Mouse (Mus musculus) retina, postnatal 7 days (tissue): Measurements from ENCODE around the gene Btbd3.
A peak's percentile ranks its signal among the peaks of the same experiment; 100 is the strongest.

Experiments used
- DNase-seq: peaks from one replicate; pipeline ENCODE4 v3.0.0-alpha.2; 2012; ENCODE audit warnings: low read depth, low spot score

Gene Btbd3

DNA sequence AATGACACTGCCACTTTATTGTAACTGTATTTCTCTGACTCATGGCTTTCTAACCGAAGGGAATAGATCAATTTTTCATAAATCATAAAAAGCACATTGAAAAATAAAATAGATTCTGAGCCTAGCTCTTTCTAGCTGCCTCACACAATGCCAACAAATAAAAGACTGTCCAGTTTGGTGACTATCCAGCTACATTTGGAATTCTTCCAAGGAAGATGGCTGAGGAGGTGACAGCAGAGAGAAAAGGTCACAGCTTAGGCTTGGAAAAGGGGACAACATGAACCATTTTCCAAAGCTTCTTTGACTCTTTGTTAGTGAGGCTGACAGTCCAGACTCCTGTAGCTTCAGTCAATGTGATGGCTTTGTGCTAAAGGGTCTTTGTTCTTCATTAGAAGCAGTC lies 132.2 kb downstream of the Btbd3 start:
- no peak for DNase-seq

DNA sequence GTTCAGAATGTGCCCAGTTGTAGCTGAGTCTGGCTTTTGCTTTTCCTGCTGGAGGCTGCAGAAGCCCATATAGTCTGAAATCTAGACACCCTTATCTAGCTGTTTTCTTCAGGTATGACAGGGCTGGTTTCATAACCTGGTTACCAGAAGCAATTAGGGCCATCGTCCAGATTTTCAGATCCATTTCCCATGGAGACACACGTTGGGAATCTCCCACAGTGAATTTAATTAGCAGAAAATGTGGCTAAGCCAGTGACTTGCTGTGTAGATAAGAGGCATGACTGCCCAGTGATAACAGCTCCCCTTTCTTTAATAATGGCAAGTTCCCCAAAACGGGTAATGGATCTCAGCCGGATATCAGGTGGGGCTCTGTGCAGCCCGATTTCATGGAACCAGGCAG lies 146.7 kb downstream of the Btbd3 start:
- DNase-seq = no peak

DNA sequence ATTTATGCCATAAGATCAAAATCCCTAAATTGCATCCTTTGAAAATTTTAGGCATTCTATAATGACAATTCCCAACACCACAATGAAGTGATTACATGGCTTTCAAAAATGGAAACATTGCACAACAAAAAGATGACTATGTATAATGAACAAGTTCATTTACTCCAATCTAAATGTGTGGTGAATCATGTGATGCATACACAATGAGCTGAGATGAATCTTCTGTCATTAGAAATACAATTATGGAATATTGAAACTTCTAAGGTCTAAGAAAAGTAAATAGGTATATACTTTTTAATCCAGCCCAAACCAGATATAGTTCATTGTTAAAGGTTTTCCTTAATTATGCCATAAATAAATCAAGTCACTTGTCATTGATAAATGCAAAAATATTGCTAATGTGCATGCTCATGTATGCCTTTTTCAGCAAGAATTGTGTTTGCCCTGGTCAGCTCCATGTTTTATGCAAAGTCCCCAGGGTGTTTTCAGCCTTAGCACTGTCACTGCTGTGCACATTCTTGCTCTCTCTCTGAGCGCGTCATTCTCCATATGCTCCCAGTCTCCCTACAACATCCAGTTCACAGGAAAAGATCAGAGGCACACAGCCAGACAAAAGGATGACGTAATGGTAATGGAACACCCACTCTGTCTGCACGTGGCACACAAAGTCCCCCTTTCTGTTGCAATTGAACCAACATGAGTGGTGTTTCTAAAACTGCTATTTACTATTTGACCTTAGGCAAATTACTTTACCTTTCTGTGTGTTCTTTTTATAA lies 149.6 kb downstream of the Btbd3 start:
- DNase-seq = peak; percentile 1

DNA sequence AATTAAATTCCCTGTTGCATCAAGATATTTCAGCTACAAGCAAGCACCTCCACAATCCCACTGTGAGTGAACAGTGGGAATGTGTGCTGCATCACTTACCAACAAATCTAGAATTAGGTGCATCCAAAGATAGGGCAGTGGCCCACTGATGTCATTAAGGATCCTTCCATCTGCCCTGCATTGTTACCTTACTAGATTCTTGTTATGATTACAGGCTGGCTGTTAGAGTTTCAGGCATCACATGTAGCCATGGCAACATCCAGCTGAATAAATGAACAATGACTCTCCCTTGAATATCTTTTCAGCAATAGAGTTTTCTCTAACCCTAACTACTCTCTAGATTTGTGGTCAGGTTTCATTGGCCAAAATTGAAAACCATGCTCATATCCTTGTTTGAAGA lies 150.3 kb downstream of the Btbd3 start:
- no peak for DNase-seq

DNA sequence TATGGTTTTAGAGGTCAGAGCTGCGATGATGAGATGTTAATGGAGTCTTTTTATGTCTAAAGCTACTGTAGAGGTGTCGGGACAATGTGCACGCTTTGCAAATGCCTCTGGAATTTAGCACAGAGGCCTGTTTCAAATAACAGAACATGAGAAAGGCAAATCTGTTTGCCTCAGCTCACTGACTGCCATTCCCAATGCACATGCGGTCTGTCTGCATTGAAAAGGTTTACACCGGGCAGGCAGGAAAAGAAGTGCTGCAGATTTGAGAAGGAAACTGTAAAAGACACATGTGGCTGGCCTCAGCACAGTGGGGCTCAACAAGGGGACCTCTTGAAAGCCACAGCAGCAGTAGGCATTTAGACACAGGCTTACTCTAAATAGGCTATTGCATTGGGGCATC lies 156.2 kb downstream of the Btbd3 start:
- no peak for DNase-seq

DNA sequence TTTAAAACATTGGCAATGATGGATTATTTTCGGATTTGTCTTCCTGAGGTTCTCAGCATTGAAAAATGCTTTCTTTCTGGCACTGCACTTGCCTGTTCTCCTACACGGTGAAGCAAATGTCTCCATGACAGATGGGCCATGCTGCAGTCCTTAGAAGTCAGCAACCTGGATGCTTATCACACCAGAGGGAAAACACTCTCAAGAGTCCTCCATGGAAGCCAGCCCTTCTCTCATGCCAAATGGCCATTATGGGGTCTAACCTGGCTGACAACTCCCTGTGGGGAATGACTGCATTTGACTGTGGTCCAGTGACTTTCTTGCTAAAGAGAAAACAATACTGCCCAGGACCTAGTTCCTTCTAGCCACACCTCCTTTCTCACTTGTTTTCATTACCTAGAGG lies 166.0 kb downstream of the Btbd3 start:
- no peak for DNase-seq

DNA sequence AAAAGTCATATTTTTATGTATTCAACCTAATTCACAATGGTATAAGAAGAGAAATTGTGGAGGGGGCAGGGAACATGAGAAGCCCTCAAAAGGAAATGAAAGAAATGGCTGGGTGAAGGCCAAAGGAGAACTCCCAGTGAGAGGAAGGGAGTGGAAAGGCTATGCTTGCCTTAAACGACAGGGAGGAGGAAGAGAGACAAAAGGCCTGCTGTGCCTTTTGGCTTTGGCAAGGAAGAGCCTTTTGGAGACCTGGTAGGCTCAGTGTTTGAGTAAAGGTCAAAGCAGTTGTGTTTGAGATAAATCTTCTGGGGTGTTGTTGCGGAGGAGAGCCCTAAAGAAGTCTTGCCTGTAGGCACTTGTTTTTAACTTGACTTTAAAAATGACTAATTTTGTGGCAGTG lies 175.6 kb downstream of the Btbd3 start:
- no peak for DNase-seq

DNA sequence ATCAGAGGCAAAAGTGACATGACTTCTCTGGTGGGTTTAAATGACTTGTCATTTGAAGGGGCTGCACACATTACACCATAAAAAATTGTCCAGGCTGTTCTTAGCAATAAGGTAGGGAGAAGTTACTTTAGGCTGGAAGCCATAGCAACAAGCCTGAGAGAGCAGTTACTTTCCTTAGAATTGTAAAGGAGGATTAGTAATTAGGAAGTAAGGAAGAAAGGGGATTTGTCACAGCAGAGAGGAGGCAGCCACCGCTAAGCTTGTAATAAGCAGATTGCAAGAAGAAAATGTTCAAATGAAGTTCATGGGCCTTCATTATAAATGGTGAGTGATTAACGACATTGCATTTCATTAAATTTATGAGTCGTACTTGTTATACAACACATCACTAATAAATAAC lies 190.1 kb downstream of the Btbd3 start:
- DNase-seq = no peak

DNA sequence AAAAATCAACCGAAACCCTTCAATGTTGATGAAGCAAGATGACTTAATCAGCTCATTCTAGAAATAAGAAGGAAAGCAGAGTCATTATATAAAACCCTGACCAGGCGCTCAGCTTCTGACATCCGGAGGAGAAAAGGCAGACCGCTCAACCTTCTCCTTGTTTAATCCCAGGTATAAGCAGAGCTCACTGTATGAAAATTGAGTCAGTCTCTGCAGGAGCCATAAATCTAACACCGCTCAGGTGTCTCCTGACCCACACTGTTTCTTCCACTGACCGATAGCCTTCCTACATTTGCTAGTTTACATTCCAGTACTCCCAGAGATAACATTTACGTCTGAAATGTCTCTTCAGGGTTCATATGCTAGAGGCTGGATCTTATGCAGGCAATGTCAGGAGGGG lies 190.6 kb downstream of the Btbd3 start:
- no peak for DNase-seq

DNA sequence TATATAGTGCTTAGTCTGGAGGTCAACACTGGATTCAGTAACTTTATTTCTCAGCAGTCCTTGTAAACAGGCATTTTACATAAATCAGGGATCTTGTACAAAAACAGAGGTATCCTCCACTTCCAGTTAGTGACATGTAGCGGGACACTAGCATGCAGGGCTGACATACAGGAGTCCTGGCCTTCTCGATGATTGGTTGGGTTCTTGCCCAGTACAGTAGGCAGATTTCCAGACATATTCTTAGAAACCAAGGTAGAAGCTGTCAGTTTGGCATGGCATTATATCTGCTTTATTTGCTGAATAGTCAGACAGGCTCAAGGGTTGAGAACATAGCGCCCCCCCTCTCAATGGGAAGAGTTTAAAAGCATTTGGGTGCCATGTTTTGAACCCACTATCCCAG lies 191.3 kb downstream of the Btbd3 start:
- no peak for DNase-seq

DNA sequence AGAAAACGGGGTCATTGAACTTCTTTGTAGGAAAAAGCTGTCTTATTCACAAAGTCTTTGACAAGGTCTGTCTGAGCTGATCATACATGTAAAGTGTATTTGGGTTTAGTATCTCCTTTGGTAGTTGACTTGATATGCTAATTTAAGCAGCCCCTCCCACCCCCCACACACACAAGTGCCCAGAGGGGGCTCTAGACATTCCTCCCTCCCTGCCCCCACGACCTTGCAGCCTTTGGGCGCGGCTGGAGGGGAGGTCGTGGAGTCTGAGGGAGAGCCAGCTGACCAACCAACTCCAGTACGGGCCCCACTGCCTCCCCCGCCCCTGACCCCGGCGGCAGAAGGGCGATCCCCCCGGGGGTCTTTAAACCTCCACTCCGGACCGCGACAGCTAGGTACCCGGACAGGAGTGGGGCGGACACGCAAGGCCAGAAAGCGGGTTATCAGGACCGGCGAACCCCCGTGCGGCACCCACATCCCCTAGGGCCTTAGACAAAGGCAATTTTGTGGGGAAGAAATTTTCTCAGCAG lies 211.7 kb downstream of the Btbd3 start:
- DNase-seq = no peak

DNA sequence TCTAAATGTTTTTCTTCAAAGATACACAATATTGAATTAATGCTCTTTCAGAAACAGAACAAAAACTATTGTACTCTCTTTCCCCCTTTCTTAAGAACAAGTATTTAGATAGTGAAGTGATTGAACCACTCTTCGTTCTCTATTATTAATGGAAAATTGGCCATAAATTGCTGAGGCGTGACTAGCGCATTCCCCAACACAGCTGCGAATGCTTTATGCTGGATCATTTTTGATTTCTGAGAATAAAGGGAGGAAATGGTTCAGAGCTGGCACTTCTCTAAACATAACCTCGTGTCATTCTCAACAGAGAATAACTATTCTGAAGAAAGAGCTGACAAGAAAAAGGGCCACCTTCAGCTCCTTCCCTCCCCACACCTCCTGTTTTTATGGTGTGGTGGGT lies 217.0 kb downstream of the Btbd3 start:
- no peak for DNase-seq

DNA sequence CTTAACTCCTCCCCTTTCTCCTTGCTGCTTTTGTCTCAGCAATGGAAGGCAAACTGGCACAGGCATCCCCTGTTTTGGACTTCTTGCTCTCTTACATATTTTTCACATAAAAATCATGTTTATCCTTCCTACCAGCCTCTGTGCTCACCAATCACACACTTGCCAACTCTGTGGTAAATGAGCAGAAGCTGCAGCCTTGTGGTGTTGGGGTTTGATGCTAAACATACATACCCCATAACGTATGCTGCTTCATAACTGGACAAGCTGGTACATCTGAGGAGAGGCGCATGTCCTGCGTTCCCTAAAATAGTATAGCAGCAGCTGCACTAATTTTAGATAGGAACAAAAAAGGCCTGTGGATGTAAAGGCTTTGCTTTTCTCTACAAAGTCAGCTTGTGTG lies 220.1 kb downstream of the Btbd3 start:
- no peak for DNase-seq

DNA sequence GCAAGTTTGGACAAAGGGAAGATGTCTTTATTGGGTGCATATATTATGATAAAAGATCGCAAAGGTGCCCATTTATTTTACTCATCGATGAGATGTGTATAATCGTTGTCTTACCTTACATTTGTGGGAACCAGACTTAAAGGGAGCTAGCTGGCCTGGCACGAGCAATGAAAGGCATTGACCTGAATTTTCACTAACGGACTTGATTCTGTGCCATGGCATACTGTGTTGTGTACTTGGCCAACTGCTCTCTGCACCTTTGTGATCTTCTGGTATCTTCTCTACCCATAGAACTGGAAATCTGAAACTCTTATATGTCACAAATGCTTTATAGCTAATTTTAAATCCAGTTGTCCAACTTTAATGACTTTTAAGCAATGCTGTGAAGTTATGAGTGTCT lies 220.9 kb downstream of the Btbd3 start:
- no peak for DNase-seq

DNA sequence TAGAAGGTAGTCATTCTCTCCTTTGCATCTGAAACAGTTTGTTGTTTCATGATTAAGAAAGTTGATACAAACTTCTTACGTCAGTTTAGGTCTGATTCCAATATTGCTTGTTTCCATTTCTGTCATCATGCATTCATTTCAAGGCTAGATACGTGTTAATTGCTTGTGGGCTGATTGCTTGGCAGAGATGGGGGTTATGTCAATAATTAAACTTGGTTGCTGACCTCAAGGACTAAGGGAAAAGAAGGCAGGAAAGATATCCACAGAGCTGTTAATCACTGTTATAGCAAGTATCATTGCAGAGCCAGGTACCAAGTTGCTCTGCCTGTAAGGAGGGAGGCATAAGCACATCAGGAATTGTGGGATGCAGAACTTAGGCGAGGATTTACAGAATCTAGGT lies 226.2 kb downstream of the Btbd3 start:
- no peak for DNase-seq

DNA sequence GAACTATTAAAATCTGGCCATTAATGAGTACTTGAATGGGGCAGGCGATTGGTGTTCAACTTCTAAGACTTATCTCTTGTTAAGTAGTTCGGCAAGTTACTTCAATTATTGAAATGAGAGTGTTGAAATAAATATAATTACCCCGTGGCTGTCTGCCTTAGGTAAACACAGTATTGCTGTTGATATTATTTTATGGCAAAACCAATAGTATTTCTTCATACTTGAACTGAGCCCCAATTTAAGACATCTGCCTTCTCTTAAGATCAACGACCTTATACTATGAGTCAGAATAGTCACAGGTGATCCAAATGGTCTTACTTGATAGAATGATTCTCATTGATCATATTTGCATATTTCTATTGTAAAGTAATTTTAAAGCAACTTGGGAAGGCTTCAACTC lies 228.5 kb downstream of the Btbd3 start:
- no peak for DNase-seq

DNA sequence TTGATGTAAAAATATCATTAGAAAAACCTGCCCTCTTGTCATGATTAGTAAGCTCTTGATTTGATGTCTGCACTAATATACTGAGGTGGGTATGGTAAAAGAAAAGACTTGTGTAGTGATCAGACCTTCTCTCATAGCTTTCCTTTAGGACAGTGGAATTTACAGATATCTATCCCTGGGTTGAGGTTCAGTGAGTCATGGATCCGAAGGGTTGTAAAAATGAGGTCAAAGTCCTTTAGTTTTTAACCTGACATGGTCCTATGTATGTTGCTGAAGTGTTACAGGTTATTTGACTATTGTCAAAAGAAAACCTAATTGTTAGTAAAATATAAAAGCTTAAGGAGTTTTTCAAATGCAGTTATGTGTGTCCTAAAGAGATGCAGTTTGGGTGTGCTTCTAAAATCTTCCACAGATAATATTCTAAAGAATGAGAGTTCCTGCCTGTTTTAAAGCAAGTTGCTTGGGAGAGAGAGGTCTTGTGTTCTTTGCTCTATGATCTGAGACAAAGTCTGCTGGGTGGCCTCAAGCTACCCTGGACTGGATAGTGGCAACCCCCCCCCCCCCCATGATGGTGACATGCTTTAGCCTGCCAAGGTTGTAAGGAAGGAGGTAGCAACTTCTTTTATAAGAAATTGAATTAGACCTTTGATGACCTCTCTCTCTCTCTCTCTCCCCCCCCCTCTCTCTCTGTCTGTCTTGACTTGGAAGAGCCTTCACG lies 234.5 kb downstream of the Btbd3 start:
- no peak for DNase-seq

DNA sequence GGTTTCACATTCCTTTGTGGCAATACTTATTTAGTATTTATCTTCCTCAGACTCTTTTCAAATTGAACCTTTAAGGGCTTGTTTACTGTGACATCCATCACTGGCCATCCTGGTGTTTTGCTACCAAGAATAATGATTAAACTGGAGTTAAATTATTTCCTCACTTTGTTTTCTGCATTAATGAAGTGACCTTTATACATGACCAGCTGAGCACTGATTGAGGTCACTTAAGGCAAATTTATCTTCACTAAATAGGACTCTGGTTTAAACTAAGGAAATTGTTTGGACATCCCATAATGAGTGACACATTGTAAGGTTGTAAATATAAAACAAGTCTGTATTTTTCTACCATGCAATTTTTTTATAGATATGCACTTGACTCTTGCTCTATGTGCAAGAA lies 235.8 kb downstream of the Btbd3 start:
- DNase-seq = no peak

DNA sequence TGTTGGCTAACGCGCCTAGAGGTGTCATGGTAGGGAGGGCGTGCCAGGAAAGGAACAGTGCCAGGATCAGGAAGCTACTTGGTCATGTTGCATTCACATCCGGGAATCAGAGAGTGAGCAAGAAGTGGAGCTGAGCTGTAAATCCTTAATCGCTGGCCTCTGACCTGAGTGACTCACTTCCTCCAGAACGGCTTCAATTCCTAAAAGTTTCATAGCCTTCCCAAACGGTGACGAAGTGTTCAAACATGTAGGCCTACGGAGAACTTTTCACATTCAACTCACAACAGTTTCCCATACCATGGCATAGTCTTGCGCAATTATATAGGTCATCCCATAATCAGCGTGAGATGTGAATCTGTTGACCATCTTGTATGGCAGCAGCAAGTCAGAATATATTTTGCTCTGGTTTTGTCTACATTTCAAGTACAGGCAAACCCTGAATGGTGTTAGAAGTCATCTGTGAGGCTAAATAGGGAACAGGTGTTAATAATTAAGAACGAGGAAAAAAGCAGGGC lies 247.6 kb downstream of the Btbd3 start:
- DNase-seq = no peak

DNA sequence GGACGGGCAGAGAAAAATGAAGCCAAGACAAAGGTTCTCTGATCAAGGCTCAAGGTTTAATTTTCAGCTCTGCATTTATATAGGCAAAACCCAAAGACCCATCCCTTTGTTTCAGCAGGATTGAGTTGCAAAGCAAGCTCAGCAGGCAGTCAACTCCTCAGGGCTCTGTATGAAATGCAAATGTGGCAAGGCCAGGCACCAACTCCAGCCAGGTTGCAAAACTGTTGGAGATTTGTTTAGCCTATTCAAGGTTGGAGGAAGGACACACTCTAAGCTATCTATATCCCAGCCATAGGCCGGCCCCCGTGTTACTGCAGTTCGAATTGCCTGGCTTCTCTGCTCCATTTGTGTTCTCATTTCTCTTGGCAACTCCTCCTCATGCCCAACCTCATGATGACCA lies 259.2 kb downstream of the Btbd3 start:
- no peak for DNase-seq

DNA sequence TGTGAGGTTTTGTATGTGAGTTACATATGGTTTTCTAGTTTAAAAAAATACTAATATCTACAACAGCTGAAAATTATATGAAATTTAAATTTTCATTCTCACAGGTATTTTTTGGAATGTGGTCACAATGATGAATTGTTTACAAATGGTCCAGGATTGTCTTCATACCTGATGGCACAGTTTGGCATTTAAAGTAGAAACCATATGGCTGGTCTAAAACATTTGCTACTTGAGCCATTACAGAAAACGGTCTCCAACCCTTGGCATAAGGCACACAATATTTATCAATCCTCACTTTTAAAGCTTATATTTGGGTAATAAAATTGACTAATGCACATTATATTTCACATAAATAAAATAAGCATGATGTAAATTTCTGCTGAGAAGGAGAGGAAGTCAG lies 272.1 kb downstream of the Btbd3 start:
- DNase-seq = no peak

DNA sequence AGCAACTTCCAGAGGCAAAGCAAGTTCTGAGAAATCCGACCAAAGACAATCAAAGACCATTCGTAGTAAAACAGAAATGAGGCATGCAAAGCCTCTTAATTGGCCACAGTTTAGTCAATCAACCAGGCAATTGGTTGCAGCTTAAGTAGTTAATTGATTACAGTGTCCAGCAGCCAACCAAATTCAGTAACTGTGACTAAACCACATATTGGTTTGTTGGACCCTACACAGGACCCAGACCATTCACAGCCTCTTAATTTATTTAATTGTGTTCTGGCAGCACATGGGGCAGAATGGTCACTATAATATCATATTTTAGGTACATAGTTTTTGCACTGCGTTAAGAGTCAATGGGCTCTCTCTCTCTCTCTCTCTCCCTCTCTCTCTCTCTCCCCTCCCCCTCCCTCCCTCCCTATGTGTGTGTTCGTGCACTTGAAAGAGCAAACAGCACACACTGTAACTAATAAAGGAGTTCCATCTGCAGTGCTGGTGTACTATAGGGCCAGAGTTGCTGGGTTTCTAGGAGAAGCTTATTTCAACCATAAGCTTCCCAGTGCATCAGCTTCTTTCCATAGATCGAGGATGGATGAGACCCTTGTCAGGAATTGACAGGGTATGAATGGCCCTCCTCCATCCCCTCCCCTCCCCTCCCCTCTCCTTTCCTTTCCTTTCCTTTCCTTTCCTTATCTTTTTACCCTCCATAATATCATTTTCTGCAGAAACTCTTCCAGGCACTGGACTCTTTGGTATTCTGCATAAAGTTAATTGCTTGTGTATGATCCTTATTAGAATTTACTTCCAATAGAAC lies 275.0 kb downstream of the Btbd3 start:
- no peak for DNase-seq
